Mouse (Mus musculus): ENCODE measurements at regions not wholly inside any gene's neighbourhood (a gene's known extent, or its start where the extent isn't known, plus 50 kb on each side); places are given as distances from the start of the nearest gene placed in this dataset.
"Not testable (repeated sequence)": the region's sequence is repeated elsewhere in the genome, so short reads cannot be mapped to it uniquely, and the experiment has no call there.

DNA sequence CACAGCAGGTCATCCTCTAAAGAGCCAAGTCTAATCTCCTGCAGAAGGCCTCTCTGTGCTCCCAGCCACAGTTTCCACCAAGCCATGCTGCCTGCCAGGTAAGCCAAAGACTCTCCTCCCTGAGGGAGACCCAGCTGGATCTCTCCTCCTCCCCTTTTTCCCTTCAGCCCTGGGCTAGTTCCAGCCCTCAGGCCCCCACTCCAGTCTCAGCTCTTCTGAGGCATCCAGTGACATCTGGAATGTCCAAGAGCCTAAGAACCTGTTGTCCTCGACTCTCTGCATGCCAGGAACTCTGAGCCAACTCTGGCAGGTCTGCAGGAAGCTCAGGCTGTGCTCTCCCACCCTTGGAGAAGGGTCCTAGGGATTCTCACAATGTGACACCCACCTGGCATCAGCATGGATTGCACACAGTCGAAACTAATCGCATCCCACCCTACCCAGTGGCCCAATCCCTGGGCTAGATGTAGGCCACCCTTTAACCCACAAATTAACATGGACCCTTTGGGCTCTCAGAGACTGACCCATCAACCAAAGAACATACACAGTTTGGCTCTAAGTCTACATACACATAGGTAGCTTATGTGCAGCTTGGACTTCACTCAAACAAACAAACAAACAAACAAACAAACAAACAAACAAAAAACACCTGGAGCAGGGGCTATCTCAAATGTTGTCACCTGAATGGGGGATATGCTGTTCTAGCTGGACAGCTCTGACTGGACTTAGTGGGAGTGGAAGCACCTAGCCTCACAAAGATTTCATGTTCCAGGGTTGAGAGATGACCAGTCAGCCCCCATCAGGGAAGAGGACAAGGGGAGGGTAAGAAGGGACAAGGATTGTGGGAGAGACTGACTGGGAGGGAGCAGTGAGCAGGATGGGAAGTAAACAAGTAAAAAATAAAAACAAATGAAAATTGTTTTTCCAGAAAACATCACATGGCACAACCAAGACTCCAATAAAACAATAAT is 57.9 kb upstream of the Zfp709 start:
- intact Hi-C loops (cut with DNase I); DNase-seq: not testable (repeated sequence)

DNA sequence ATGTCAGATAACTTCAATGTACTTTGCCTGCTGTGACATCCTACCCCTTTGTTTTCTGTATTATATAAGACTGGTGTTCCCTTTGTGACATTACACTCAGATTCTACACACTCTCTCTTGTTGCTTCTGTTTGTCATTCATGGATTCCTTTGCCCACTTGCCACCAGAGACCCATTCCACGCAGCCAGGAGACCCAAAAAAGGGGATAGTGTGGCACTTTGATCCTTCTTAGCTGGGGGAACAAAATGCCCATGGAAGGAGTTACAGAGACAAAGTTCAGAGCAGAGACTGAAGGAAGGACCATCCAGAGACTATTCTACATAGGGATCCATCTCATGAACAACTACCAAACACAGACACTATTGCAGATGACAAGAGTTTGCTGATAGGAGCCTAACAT is 59.1 kb upstream of the Zfp709 start:
- intact Hi-C loops (cut with DNase I); DNase-seq: not testable (repeated sequence)

DNA sequence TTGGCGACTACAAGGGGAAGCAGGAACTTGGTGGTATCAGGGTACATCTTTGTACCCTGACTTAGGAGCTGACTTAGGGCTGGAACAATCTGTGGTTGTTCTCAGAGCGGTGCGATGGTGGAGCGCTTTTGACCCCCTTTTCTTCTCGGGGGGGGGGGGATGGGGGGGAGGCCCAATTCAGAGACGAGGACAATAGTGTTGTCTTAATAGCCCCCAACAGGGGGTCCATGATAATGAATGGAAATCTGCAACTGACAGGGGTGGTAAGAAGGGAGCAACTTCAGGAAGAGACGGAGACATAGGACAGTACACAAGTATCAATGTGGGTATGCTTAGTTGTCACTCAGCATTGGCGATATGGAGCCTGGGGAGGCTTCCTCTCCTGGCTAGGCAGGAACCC is 61.9 kb upstream of the Zfp709 start:
- DNase-seq; intact Hi-C loops (cut with DNase I): not testable (repeated sequence)

DNA sequence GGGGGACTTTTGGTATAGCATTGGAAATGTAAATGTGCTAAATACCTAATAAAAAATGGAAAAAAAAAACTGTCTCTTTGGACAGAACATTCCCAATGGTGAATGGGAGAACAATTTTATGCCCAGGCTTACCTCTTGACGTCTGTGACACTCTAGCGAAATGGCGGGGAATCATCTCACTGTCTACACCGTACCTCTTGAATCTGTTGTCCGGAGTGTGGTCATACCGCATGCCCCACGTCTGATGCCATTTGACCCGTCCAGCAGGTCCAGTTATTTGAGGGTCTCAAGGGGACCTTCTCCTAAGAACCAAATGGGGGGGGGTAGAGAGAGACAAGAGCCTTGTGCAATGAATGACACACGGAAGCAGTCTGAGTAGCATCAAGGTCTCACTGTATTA is 62.4 kb upstream of the Zfp709 start:
- intact Hi-C loops (cut with DNase I); DNase-seq: not testable (repeated sequence)

DNA sequence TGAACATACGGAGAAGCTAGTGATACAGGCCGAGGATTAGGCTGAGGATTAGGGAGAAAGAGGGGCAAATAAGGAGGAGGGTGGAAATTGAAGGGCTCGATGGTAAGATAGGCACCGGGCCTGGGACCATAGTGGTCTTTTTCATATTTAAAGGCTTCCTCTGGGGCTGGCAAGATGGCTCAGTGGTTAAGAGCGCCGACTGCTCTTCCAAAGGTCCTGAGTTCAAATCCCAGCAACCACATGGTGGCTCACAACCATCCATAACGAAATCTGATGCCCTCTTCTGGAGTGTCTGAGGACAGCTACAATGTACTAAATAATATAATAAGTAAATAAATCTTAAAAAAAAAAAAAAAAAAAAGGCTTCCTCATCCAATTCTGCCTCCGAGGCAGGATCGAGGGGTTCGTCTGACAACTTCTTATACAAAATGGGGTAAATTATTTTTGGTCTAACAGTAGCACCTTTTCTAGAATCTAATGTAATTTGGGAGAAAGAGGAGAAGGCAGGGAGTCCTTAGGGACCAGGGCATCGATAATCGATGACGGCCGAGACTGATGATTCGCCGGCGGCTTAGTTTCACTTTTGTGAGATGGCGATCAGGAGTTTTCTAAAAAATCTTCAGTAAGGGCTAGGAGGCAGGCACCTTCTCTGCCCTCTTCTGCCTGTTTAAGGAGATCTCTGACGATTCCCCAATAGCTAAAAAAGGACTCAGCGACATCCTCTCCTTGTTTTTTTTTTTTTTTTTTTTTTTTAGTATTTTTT is 65.4 kb upstream of the Zfp709 start:
- intact Hi-C loops (cut with DNase I); DNase-seq: not testable (repeated sequence)

DNA sequence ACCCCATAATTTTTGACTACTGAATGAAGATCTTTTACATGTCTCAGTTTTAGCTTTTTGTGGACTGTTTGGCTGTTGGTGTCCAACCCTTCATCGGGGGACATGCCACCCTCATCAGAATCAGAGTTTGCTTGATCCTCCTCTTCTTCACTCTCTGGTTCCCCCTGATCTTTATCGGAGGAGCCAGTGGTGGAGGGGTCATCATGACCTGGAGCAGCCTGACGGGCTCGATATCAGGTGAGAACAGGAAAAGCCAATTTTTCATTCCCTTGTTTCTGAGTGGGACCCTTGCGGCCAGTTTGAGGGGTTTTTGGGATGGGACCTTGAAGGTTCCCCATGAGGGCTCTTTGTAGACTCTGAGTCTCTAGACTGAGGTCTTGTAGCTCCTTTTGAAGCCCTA is 66.0 kb upstream of the Zfp709 start:
- intact Hi-C loops (cut with DNase I); DNase-seq: not testable (repeated sequence)

DNA sequence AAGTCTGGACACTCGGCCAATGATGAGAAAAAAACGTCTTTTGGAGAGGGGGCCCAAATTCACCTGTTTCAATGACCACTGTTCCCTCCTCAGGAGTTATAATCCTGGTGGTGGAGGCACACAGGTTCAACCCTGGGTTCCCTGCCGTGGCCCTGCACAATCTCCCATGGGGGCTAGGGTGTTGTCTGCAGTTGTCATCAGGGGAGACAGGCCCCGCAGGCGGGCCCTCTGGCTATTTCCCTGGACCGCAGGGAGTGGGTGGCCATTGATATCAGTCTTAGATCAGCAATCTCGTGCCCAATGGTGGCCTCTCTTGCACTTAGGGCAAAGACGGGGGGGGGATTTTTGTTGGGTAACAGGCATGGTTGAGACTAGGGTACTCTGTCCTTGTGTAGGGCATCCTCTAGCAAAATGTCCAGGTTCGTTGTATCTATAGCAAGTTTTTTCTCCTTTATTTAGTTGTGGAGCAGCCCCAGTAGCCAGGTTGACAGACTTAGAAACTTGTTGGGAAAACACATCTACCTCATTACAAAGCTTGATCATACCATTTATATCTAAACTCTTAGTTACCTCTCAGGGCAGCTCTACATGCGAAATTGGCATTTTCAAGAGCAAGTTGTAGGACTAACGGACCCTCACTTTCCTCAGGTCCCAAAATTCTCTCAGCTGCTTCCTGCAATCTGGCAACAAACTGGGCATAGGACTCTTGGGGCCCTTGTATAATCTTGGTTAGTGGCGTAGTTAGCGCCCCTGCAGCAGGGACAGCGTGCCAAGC is 66.9 kb upstream of the Zfp709 start:
- intact Hi-C loops (cut with DNase I); DNase-seq: not testable (repeated sequence)

DNA sequence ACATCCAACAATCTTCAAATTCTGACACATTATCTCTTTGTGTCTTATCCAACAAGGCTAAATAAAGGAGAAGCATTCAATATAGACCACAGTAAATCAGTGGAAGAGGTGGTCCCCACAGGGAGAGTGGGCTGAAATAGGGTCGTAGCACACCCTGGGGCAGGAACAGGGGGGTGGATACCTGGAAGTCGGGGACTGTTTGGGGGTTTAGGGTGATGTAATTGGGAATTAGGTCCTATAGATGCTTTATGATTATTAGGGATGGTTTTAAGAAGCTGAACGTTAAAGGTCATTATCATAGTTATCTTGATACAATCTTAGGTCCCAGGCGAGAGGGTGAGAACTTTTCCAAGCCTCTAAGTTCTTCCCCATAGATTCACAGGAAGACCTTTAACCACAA is 67.9 kb upstream of the Zfp709 start:
- intact Hi-C loops (cut with DNase I); DNase-seq: not testable (repeated sequence)

DNA sequence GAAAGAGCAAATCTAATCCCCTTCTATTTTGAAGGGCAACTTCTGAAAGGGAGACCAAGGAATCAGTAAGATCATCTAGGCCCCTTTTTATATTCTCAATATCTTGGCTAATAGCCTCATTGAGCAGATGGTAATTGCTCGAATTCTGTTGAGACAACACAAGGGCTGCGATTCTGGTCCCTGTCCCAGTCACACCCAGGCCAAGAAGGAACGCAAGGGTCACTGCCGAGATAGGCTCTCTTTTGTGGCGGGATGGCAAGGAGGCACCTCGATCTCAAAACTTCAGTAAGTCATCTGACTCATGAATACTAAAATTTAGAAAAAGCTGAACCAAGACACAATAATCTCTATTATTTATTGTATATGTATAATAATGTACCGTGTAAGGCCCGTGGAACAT is 68.6 kb upstream of the Zfp709 start:
- DNase-seq; intact Hi-C loops (cut with DNase I): not testable (repeated sequence)

DNA sequence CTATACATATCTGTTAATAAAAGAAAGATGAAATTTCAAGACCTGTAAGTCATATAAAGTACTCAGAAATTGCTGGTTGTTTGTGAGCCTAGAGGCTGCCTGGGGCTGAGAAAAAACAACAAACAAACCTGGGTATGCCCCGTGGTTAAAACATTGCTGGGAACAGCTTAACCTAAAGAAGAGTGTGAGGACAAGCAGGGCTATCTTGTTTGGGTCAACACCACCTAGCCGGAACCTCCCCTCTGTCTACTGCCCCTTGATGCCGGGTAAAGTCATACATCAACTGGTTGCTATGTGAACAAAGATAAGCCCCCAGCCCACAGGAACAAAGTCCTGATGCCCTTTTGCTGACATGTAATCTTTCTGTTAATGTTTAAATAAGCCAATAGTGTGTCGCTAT is 74.0 kb upstream of the Zfp709 start:
- DNase-seq; intact Hi-C loops (cut with DNase I): not testable (repeated sequence)

DNA sequence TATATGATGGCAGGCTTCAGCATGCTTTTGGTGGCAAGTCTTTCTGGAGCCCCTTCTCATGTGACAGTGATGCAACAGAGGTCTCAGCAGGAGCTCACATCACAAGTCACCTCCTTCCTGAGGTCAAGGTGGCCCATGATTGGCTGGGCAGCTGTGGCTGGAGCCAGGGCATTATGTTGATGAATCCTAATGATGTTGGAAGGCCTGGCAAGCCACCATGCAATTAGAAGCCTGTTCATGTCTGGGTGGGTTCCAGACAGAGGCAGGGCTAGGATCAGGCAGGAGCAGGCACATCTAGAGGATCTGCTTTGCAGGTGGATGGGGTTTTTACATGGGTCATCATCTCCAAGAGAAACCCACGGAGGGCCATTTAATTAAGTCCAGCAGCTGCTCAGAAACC is 77.2 kb upstream of the Zfp709 start:
- DNase-seq, result not testable (repeated sequence)

DNA sequence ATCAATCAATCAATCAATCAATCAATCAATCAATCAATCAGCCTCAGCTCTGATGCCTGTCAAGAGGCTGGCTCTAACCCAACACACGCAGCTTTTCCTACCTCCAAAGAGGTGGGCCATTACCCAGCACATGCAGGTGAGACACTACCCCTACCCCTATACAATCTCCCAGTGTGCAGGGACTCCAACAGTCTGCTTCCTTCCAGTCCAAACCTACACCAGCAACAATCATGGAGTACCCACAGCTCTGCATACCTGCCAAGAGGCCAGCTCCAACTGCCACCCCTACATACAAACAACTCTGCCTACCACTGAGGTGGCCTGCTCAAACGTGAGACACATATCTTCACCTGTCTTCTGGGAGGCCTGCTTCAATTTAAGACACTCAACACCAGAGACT is 76.7 kb upstream of the Fcho1 start:
- intact Hi-C loops (cut with DNase I); DNase-seq: not testable (repeated sequence)

More for the DNA sequence above, 77.2 kb upstream of the Zfp709 start:
- intact Hi-C loops (cut with DNase I), result not testable (repeated sequence)

DNA sequence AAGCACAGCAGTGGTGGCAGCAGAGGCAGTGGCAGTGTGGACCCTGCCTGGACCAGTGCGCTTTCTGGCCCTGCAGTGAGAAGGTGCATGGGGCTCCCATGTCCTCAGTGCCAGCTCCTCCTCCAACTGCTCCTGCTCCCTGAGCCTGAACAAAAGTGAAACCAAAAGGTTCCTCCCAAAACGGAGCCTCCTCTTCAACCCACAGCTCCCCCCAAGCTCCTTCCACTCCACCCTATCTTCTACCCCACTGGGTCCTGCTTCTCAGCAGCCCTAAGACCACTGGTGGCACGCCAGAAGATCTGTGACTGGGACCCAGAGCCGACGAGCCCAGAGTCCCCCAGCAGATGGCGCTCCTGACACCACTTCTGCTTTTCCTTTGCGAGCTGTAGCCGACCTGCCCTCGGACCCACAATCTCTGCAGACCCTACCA is 63.5 kb upstream of the Fcho1 start:
- peak in 1 of 2 experiments; percentile 10 for DNase-seq
- intact Hi-C loops (cut with DNase I), result not testable (repeated sequence)

DNA sequence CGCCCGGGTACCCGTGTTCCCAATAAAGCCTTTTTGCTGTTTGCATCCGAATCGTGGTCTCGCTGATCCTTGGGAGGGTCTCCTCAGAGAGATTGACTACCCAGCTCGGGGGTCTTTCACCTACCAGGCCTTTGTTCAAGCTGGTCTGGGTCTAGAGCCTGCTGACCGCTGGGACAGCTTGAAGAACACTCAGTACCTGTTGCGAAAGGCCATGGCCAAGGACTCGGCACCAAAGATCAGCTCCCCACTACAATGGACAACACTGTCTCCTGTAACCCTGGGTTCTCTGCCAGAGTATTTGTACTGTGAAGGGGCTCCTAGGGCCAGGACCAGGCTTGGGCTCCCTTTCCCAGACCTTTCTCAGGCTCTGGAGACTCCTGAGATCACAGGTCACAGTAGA is 55.1 kb upstream of the Fcho1 start:
- DNase-seq; intact Hi-C loops (cut with DNase I): not testable (repeated sequence)

DNA sequence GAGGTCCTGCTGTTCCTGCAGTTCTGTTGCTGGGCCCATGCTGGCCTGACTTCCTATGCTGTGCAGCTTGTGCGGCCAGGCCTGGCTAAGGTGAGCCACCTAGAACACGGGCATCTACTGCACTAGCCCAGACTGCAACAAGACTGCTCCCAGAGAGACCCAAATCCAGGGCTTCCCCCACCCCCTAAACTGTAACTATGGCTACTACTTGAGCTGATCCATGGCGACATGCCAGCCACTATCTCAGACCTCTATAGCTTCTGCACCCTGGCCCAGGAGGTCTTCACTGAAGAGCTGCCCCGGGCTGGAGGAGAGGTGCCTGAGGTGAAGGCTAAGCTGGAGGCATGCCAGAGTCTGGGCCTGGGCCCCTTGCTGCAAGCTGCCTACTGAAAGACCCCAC is 54.3 kb upstream of the Fcho1 start:
- DNase-seq; intact Hi-C loops (cut with DNase I): not testable (repeated sequence)

DNA sequence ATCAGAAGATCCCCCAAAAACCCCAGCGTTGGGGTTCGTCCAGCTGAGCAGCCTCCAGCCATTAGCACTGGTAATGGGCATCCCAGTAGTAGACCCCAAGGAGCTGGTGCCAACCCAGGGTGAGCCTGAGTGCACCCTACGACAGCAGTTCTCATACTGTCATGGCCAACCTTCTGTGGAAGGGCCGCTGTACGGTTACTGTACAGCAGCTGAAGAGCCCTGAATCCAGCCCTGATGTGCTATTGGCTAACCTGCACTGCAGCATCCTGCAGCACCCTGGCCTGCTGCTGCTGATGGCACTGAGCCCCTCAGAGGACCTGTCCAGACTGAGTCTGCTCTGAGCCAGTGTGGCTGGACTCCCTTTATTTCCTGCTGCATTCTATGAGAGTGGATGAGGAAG is 53.9 kb upstream of the Fcho1 start:
- DNase-seq; intact Hi-C loops (cut with DNase I): not testable (repeated sequence)

DNA sequence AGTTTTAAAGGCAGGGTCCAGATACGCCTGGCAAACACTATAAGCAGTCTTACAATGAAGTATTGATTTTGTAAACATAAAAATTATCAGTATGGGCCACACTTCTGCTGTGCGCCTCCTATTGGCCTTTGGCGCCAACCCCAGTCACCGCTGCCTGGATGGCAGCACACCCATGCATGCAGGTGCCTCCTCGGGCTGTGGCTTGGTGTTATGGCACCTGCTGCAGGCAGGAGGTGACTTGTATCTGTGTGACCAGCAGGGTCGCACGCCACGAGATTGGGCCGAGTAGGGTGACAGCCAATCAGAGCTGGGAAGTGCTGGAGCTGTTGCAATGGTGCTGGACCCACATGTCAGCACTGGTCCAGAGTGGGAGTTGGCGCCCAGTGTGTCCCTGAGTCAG is 53.4 kb upstream of the Fcho1 start:
- intact Hi-C loops (cut with DNase I), result no loop called here
- no peak for DNase-seq

All from heart, postnatal 14 days (tissue).